ENCODE assay signal across 9 mouse cellular contexts in genomic region chr7:130903505-130904074, GRCm38 (mm10). TPM values are rescaled to one million over a fixed set of nuclear protein-coding genes. Genes with fewer than 3 reads are reported as not detected.
A peak's percentile ranks its signal among the peaks of the same experiment; 100 is the strongest.
DNase-seq lines count a peak whose midpoint lies in the region; ATAC-seq and TF ChIP-seq lines count a peak whose summit lies in the region.
"Had no signal": no experiment of that assay in that cellular context is flagged by ENCODE, and none has a peak within 500 bp of the region (broad histone marks: within the 10 kb centered on the region; RNA-seq: fewer than 3 reads in every experiment).

No protein-coding gene starts in this region.

- no peaks in the 10 kb centered on the region for H3K9me3 ChIP-seq in liver, embryonic 13.5 days (replicated peaks)
- H3K9me3 ChIP-seq in hindbrain, embryonic 11.5 days (ENCODE audit: control insufficient read depth, low read length) = no peaks in the 10 kb centered on the region
- H3K9me3 ChIP-seq: neural tube, embryonic 13.5 days had no signal

- H3K9ac ChIP-seq in liver, embryonic 13.5 days = no peak overlapping the region
- no peak overlapping the region for H3K9ac ChIP-seq in hindbrain, embryonic 11.5 days (ENCODE audit: low read depth, low read length)
- H3K9ac ChIP-seq: neural tube, embryonic 13.5 days had no signal

- H3K27me3 ChIP-seq in liver, embryonic 13.5 days = no peaks in the 10 kb centered on the region
- H3K27me3 ChIP-seq in small intestine, adult 2 months (ENCODE audit: control insufficient read depth, insufficient read depth, low read length) = no peaks in the 10 kb centered on the region
- H3K27me3 ChIP-seq in hindbrain, embryonic 11.5 days (ENCODE audit: control insufficient read depth, insufficient read depth, low read length) = no peaks in the 10 kb centered on the region
- H3K27me3 ChIP-seq: neural tube, embryonic 13.5 days had no signal

- TF ChIP-seq POLR2A in small intestine, adult 2 months (IDR thresholded peaks at IDR 0.05; ENCODE audit: low read depth, low read length) = no peak

- no peaks in the 10 kb centered on the region for H3K4me1 ChIP-seq in liver, embryonic 13.5 days (replicated peaks)
- H3K4me1 ChIP-seq in small intestine, adult 2 months (ENCODE audit: control insufficient read depth, insufficient read depth, insufficient read length, low read length) = peaks cover 3% of the 10 kb centered on the region; the same call in 1 of the 2 replicates
- no peaks in the 10 kb centered on the region for H3K4me1 ChIP-seq in hindbrain, embryonic 11.5 days (replicated peaks; ENCODE audit: control insufficient read depth, insufficient read depth, low read length)
- H3K4me1 ChIP-seq: neural tube, embryonic 13.5 days had no signal

- no peak overlapping the region for H3K27ac ChIP-seq in liver, embryonic 13.5 days
- no peak overlapping the region for H3K27ac ChIP-seq in small intestine, adult 2 months (ENCODE audit: insufficient read depth, low read depth, low read length)
- H3K27ac ChIP-seq in hindbrain, embryonic 11.5 days (ENCODE audit: low read depth, low read length) = no peak overlapping the region
- H3K27ac ChIP-seq: neural tube, embryonic 13.5 days had no signal

- DNase-seq in frontal cortex, adult 2 months (ENCODE audit: extremely low spot score in 1 of 2, low spot score in 1 of 2) = peak; percentile 35 to 72
- no peak for DNase-seq in frontal cortex, postnatal 25 days (ENCODE audit: low spot score in 2 of 2)
- DNase-seq in MN1 (ENCODE audit: low spot score) = peak; percentile 80
- no peak for DNase-seq in liver, embryonic 13.5 days
- no peak for DNase-seq in hindbrain, embryonic 11.5 days (ENCODE audit: low spot score)
- DNase-seq in kidney, adult 18-20 months = no peak
- DNase-seq in urinary bladder, adult 18-20 months (ENCODE audit: low spot score in 2 of 2) = no peak

- H3K4me2 ChIP-seq in liver, embryonic 13.5 days = 0 out of 2 replicates have a peak overlapping the region, but pooled peaks have one; percentile 10
- H3K4me2 ChIP-seq in hindbrain, embryonic 11.5 days (replicated peaks; ENCODE audit: low read depth, low read length) = no peak overlapping the region
- H3K4me2 ChIP-seq: neural tube, embryonic 13.5 days had no signal

- ATAC-seq in liver, embryonic 13.5 days (ENCODE audit: low read depth) = no peak
- ATAC-seq in hindbrain, embryonic 11.5 days (ENCODE audit: low FRiP score) = no peak

- TF ChIP-seq CTCF in small intestine, adult 2 months (IDR thresholded peaks at IDR 0.05; ENCODE audit: extremely low read depth, insufficient read length, insufficient replicate concordance, low read depth, low read length) = no peak

- WGBS in liver, embryonic 13.5 days (ENCODE audit: insufficient replicate concordance) = 54% methylated on average over 16 of the region's 16 CpGs
- WGBS in small intestine, adult 2 months = 83% methylated on average over 16 of the region's 16 CpGs
- WGBS in hindbrain, embryonic 11.5 days = 92% methylated on average over 16 of the region's 16 CpGs

- H3K4me3 ChIP-seq in liver, embryonic 13.5 days (replicated peaks) = no peak overlapping the region
- H3K4me3 ChIP-seq in small intestine, adult 2 months (ENCODE audit: low read depth, low read length) = peak overlapping the region; percentile 13
- no peak overlapping the region for H3K4me3 ChIP-seq in hindbrain, embryonic 11.5 days (ENCODE audit: low read depth, low read length)
- H3K4me3 ChIP-seq: neural tube, embryonic 13.5 days had no signal

- H3K36me3 ChIP-seq in liver, embryonic 13.5 days = no peaks in the 10 kb centered on the region; the same call in 1 of the 2 replicates
- H3K36me3 ChIP-seq in small intestine, adult 2 months (ENCODE audit: control insufficient read depth, insufficient read depth, low read length) = peaks cover 38% of the 10 kb centered on the region
- no peaks in the 10 kb centered on the region for H3K36me3 ChIP-seq in hindbrain, embryonic 11.5 days (ENCODE audit: control insufficient read depth, insufficient read depth, low read length)

RNA-seq across cellular contexts. Expression of gene Htra1, which starts 32.3 kb away (rescaled TPM):
- 172 and 212 TPM in 2 replicates for polyA plus RNA-seq in frontal cortex, adult 2 months (2012; rRNA removed)
- 0.97 and 1.2 TPM in 2 replicates for polyA plus RNA-seq in liver, embryonic 13.5 days (2015; fragmentation: Nextera tagmentation; extraction: Ambion mirVana)
- polyA plus RNA-seq in small intestine, adult 2 months (2012; rRNA removed) = 30.2 and 35.8 TPM in 2 replicates
- 7.3 and 19.0 TPM in 2 replicates for polyA plus RNA-seq in hindbrain, embryonic 11.5 days (2014; fragmentation: Nextera tagmentation; extraction: Ambion mirVana)

RNA-seq across cellular contexts. Expression of gene Plekha1, which starts 38.0 kb away (rescaled TPM):
- 155 and 156 TPM in 2 replicates for polyA plus RNA-seq in frontal cortex, adult 2 months (2012; rRNA removed)
- 9.3 and 9.7 TPM in 2 replicates for polyA plus RNA-seq in liver, embryonic 13.5 days (2015; fragmentation: Nextera tagmentation; extraction: Ambion mirVana)
- 12.0 and 63.7 TPM in 2 replicates for polyA plus RNA-seq in small intestine, adult 2 months (2012; rRNA removed)
- polyA plus RNA-seq in hindbrain, embryonic 11.5 days (2014; fragmentation: Nextera tagmentation; extraction: Ambion mirVana) = 39.8 and 50.1 TPM in 2 replicates

Comparison
In these comparisons a context has a peak if more than half of its experiments do, and no peak if none do; other contexts are left out.
1. DNase-seq: peak in frontal cortex, adult 2 months (2 of 2) and MN1 (single experiment); none in frontal cortex, postnatal 25 days (0 of 2), liver, embryonic 13.5 days (single experiment), hindbrain, embryonic 11.5 days (single experiment), kidney, adult 18-20 months (single experiment) and urinary bladder, adult 18-20 months (0 of 2).